Mouse (Mus musculus): Measurements from ENCODE around the gene Mcrip1. TPM values are rescaled to one million over a fixed set of nuclear protein-coding genes. Genes with fewer than 3 reads are reported as not detected.

Gene Mcrip1
- total RNA-seq, 2 experiments from 2014 or later, result 103 to 110 TPM

GRCm38 (mm10) chr11:120498891-120499290 is 50.6 kb downstream of the Mcrip1 start:
- DNase-seq (ENCODE audit: extremely low spot score in 1 of 2, low spot score in 2 of 2), result no peak
- intact Hi-C loops (cut with DNase I), result no loop called here

GRCm38 (mm10) chr11:120498226-120498625 is 51.3 kb downstream of the Mcrip1 start:
- intact Hi-C loops (cut with DNase I), result no loop called here
- no peak for DNase-seq (ENCODE audit: extremely low spot score in 1 of 2, low spot score in 2 of 2)

DNA sequence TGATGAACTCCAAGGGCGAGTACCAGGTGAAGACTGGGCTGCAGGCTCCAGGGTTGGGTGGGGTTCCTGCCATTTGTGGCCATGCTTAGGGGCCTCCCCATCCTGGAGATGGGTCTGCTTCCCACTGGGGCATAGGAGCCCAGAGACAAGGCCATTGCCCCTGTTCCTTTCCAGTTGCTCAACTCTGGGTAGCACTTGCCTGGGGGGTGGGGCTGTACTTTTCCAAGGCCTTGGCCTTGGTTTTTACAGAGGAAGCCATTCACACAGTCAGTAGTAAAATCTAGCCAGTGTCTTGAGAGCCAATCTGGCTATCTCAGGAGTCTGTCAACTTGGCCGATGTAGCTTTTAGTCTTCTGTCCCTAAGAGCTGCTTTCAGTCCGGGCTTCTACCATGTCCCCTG is 52.1 kb downstream of the Mcrip1 start:
- intact Hi-C loops (cut with DNase I), result no loop called here
- no peak for DNase-seq (ENCODE audit: extremely low spot score in 1 of 2, low spot score in 2 of 2)

- intact Hi-C loops (cut with DNase I), result no loop called here
- DNase-seq (ENCODE audit: extremely low spot score in 1 of 2, low spot score in 2 of 2), result no peak
Measured at GRCm38 (mm10) chr11:120493911-120494310, 55.6 kb downstream of the Mcrip1 start.

GRCm38 (mm10) chr11:120493351-120493750 is 56.2 kb downstream of the Mcrip1 start:
- DNase-seq (ENCODE audit: extremely low spot score in 1 of 2, low spot score in 2 of 2), result no peak
- intact Hi-C loops (cut with DNase I), result no loop called here

Other genes with a start within 250 kb of the Mcrip1 start
- 1,000 to 10,000 TPM; 2,375 to 2,523 TPM for gene Actg1, start 201.2 kb downstream of the Mcrip1 start, total RNA-seq (2021)
- gene Fscn2, start 188.2 kb downstream of the Mcrip1 start, total RNA-seq (2021), result not detected
- gene Faap100, start 171.0 kb downstream of the Mcrip1 start, total RNA-seq (2021), result 10 to 100 TPM; 59.2 to 64.4 TPM
- 10 to 100 TPM; 63.1 to 70.3 TPM for gene Nploc4, start 112.0 kb downstream of the Mcrip1 start, total RNA-seq (2021)
- not detected for gene Tspan10, start 107.1 kb downstream of the Mcrip1 start, total RNA-seq (2021)
- under 1 TPM; 0.24 to 0.34 TPM for gene Pde6g, start 96.2 kb downstream of the Mcrip1 start, total RNA-seq (2021)
- gene Oxld1, start 91.7 kb downstream of the Mcrip1 start, total RNA-seq (2021), result 10 to 100 TPM; 10.6 to 13.8 TPM
- gene Ccdc137, start 91.6 kb downstream of the Mcrip1 start, total RNA-seq (2021), result 10 to 100 TPM; 16.8 to 20.8 TPM
- gene Arl16, start 82.1 kb downstream of the Mcrip1 start, total RNA-seq (2021), result 10 to 100 TPM; 60.9 to 61.0 TPM
- 10 to 100 TPM; 76.6 to 79.1 TPM for gene Mrpl12, start 65.1 kb downstream of the Mcrip1 start, total RNA-seq (2021)
- gene Slc25a10, start 57.9 kb downstream of the Mcrip1 start, total RNA-seq (2021), result 10 to 100 TPM; 23.4 to 26.6 TPM
- gene Gcgr, start 19.0 kb downstream of the Mcrip1 start, total RNA-seq (2021), result under 1 TPM in 1 of 2 experiments, not detected in 1; 0.26 TPM
- not detected for gene Ppp1r27, start 1.4 kb upstream of the Mcrip1 start, total RNA-seq (2021)
- gene P4hb, start 23.5 kb upstream of the Mcrip1 start, total RNA-seq (2021), result 100 to 1,000 TPM; 136 to 138 TPM
- gene Arhgdia, start 31.9 kb upstream of the Mcrip1 start, total RNA-seq (2021), result 100 to 1,000 TPM; 406 to 417 TPM
- 10 to 100 TPM; 69.3 to 76.5 TPM for gene Alyref, start 48.6 kb upstream of the Mcrip1 start, total RNA-seq (2021)
- 100 to 1,000 TPM; 102 to 110 TPM for gene Anapc11, start 48.7 kb upstream of the Mcrip1 start, total RNA-seq (2021)
- not detected for gene Npb, start 58.8 kb upstream of the Mcrip1 start, total RNA-seq (2021)
- 100 to 1,000 TPM; 130 TPM for gene Pcyt2, start 68.2 kb upstream of the Mcrip1 start, total RNA-seq (2021)
- 10 to 100 TPM; 37.5 to 40.6 TPM for gene Sirt7, start 75.5 kb upstream of the Mcrip1 start, total RNA-seq (2021)
- gene Mafg, start 83.9 kb upstream of the Mcrip1 start, total RNA-seq (2021), result 10 to 100 TPM; 84.4 to 84.7 TPM
- gene Pycr1, start 94.0 kb upstream of the Mcrip1 start, total RNA-seq (2021), result 1 to 10 TPM; 3.0 to 3.8 TPM
- 1 to 10 TPM; 3.1 to 3.5 TPM for gene Myadml2, start 98.4 kb upstream of the Mcrip1 start, total RNA-seq (2021)
- gene Notum, start 111.4 kb upstream of the Mcrip1 start, total RNA-seq (2021), result 1 to 10 TPM; 4.2 to 5.7 TPM
- 10 to 100 TPM; 59.1 to 66.6 TPM for gene Aspscr1, start 123.2 kb upstream of the Mcrip1 start, total RNA-seq (2021)
- 10 to 100 TPM; 24.5 to 26.0 TPM for gene Cenpx, start 164.0 kb upstream of the Mcrip1 start, total RNA-seq (2021)
- gene Lrrc45, start 164.2 kb upstream of the Mcrip1 start, total RNA-seq (2021), result 10 to 100 TPM; 58.3 to 66.0 TPM
- gene Rac3, start 171.7 kb upstream of the Mcrip1 start, total RNA-seq (2021), result 100 to 1,000 TPM; 265 to 293 TPM
- 1 to 10 TPM; 5.9 to 6.4 TPM for gene Dcxr, start 177.6 kb upstream of the Mcrip1 start, total RNA-seq (2021)
- gene Cbr2, start 182.4 kb upstream of the Mcrip1 start, total RNA-seq (2021), result 1 to 10 TPM; 3.3 to 3.7 TPM
- 10 to 100 TPM; 25.0 to 46.6 TPM for gene Hmga1b, start 213.1 kb upstream of the Mcrip1 start, total RNA-seq (2021)
- 10 to 100 TPM; 88.1 to 88.4 TPM for gene Rfng, start 234.5 kb upstream of the Mcrip1 start, total RNA-seq (2021)
- gene Gps1, start 234.5 kb upstream of the Mcrip1 start, total RNA-seq (2021), result 100 to 1,000 TPM; 147 to 148 TPM
- gene Dus1l, start 246.7 kb upstream of the Mcrip1 start, total RNA-seq (2021), result 10 to 100 TPM; 37.4 to 40.7 TPM

Measured in left cerebral cortex, postnatal 10 days (tissue).